Mouse (Mus musculus): ENCODE measurements at regions not wholly inside any gene's neighbourhood (a gene's known extent, or its start where the extent isn't known, plus 50 kb on each side); places are given as distances from the start of the nearest gene placed in this dataset.
A peak's percentile ranks its signal among the peaks of the same experiment; 100 is the strongest.

- no peak overlapping the region for H3K9ac ChIP-seq
- H3K9me3 ChIP-seq, result no peaks in the 10 kb centered on the region
- no peak for ATAC-seq (ENCODE audit: low FRiP score, low read depth)
- H3K27me3 ChIP-seq, result 0 out of 2 replicates have a peak, but pooled peaks cover 2% of the 10 kb centered on the region
- H3K4me1 ChIP-seq (replicated peaks), result peaks cover 21% of the 10 kb centered on the region
- peak overlapping the region; percentile 51 for H3K4me2 ChIP-seq
- peak overlapping the region; percentile 25 for H3K4me3 ChIP-seq
- H3K36me3 ChIP-seq, result no peaks in the 10 kb centered on the region
- whole genome bisulfite sequencing, result 16% methylated on average over 7 of the region's 7 CpGs
- H3K27ac ChIP-seq (replicated peaks), result no peak overlapping the region
These were observed 118.3 kb upstream of the Zfhx3 start for GRCm38 (mm10) chr8:107824096-107824495.

- H3K27ac ChIP-seq (replicated peaks), result no peak overlapping the region
These were observed 117.8 kb upstream of the Zfhx3 start for GRCm38 (mm10) chr8:107824640-107825039.

GRCm38 (mm10) chr8:107827500-107828125 is 114.8 kb upstream of the Zfhx3 start:
- 73% methylated on average over 17 of the region's 17 CpGs for WGBS
- H3K4me3 ChIP-seq, result no peak overlapping the region
- 0 out of 2 replicates have a peak, but pooled peaks cover 2% of the 10 kb centered on the region for H3K27me3 ChIP-seq
- peaks cover 13% of the 10 kb centered on the region for H3K4me1 ChIP-seq (replicated peaks)
- no peak overlapping the region for H3K9ac ChIP-seq
- no peaks in the 10 kb centered on the region for H3K9me3 ChIP-seq
- H3K27ac ChIP-seq (replicated peaks), result no peak overlapping the region
- ATAC-seq (ENCODE audit: low FRiP score, low read depth), result no peak
- no peak overlapping the region for H3K4me2 ChIP-seq
- no peaks in the 10 kb centered on the region for H3K36me3 ChIP-seq

More at GRCm38 (mm10) chr8:107824640-107825039, 117.8 kb upstream of the Zfhx3 start:
- no peak for ATAC-seq (ENCODE audit: low FRiP score, low read depth)
- 0 out of 2 replicates have a peak, but pooled peaks cover 2% of the 10 kb centered on the region for H3K27me3 ChIP-seq
- peak overlapping the region; percentile 25 for H3K4me3 ChIP-seq
- peak overlapping the region; percentile 51 for H3K4me2 ChIP-seq
- H3K4me1 ChIP-seq (replicated peaks), result peaks cover 21% of the 10 kb centered on the region
- H3K36me3 ChIP-seq, result no peaks in the 10 kb centered on the region
- H3K9me3 ChIP-seq, result no peaks in the 10 kb centered on the region
- peak overlapping the region; percentile 1; the same call in 1 of the 2 replicates for H3K9ac ChIP-seq
- under 1% methylated on average over 14 of the region's 14 CpGs for WGBS

- 87% methylated on average over 5 of the region's 5 CpGs for WGBS
- no peak overlapping the region for H3K4me3 ChIP-seq
- H3K4me2 ChIP-seq, result no peak overlapping the region
- H3K36me3 ChIP-seq, result no peaks in the 10 kb centered on the region
- H3K27me3 ChIP-seq, result 0 out of 2 replicates have a peak, but pooled peaks cover 2% of the 10 kb centered on the region
- H3K9me3 ChIP-seq, result no peaks in the 10 kb centered on the region
- ATAC-seq (ENCODE audit: low FRiP score, low read depth), result no peak
- H3K27ac ChIP-seq (replicated peaks), result no peak overlapping the region
- H3K9ac ChIP-seq, result no peak overlapping the region
- H3K4me1 ChIP-seq (replicated peaks), result peaks cover 13% of the 10 kb centered on the region
These were observed 113.9 kb upstream of the Zfhx3 start for GRCm38 (mm10) chr8:107828541-107828940.

- no peak overlapping the region for H3K27ac ChIP-seq (replicated peaks)
- H3K4me1 ChIP-seq (replicated peaks), result no peaks in the 10 kb centered on the region
- no peak overlapping the region for H3K4me2 ChIP-seq
- H3K27me3 ChIP-seq, result no peaks in the 10 kb centered on the region
- no peak for ATAC-seq (ENCODE audit: low FRiP score, low read depth)
- H3K36me3 ChIP-seq, result no peaks in the 10 kb centered on the region
- WGBS, result 51% methylated on average over 10 of the region's 10 CpGs
- H3K9me3 ChIP-seq, result no peaks in the 10 kb centered on the region
- no peak overlapping the region for H3K9ac ChIP-seq
- H3K4me3 ChIP-seq, result no peak overlapping the region
These were observed 109.0 kb upstream of the Zfhx3 start for GRCm38 (mm10) chr8:107833481-107833880.

- H3K4me3 ChIP-seq, result no peak overlapping the region
- no peaks in the 10 kb centered on the region for H3K27me3 ChIP-seq
- no peak overlapping the region for H3K9ac ChIP-seq
- H3K36me3 ChIP-seq, result no peaks in the 10 kb centered on the region
- no peaks in the 10 kb centered on the region for H3K4me1 ChIP-seq (replicated peaks)
- 89% methylated on average over 3 of the region's 3 CpGs for WGBS
- H3K4me2 ChIP-seq, result no peak overlapping the region
- no peak for ATAC-seq (ENCODE audit: low FRiP score, low read depth)
- H3K9me3 ChIP-seq, result no peaks in the 10 kb centered on the region
- no peak overlapping the region for H3K27ac ChIP-seq (replicated peaks)
These were observed 96.3 kb upstream of the Zfhx3 start for GRCm38 (mm10) chr8:107846141-107846540.

- Histone ChIP-seq H3K27me3 (peaks cover 4% of the 10 kb centered on the region; the same call in 1 of the 2 replicates), H3K4me2 (no peak overlapping the region), H3K36me3 (no peaks in the 10 kb centered on the region), H3K9me3 (no peaks in the 10 kb centered on the region), H3K4me3 (no peak overlapping the region), H3K4me1 (replicated peaks) (no peaks in the 10 kb centered on the region), H3K9ac (no peak overlapping the region), H3K27ac (replicated peaks) (no peak overlapping the region)
- 81% methylated on average over 17 of the region's 17 CpGs for WGBS
- ATAC-seq (ENCODE audit: low FRiP score, low read depth), result no peak
These were observed 91.0 kb upstream of the Zfhx3 start for GRCm38 (mm10) chr8:107851236-107852043.

- Histone ChIP-seq H3K4me2 (no peak overlapping the region), H3K27ac (replicated peaks) (no peak overlapping the region), H3K27me3 (no peaks in the 10 kb centered on the region), H3K9ac (no peak overlapping the region), H3K36me3 (no peaks in the 10 kb centered on the region), H3K9me3 (no peaks in the 10 kb centered on the region), H3K4me1 (replicated peaks) (no peaks in the 10 kb centered on the region), H3K4me3 (no peak overlapping the region)
- WGBS, result 82% methylated on average over 4 of the region's 4 CpGs
- no peak for ATAC-seq (ENCODE audit: low FRiP score, low read depth)
These were observed 82.7 kb upstream of the Zfhx3 start for GRCm38 (mm10) chr8:107859770-107860169.

- no peak overlapping the region for H3K4me3 ChIP-seq
- no peak overlapping the region for H3K4me2 ChIP-seq
- no peaks in the 10 kb centered on the region for H3K9me3 ChIP-seq
- no peaks in the 10 kb centered on the region for H3K4me1 ChIP-seq (replicated peaks)
- 63% methylated on average over 4 of the region's 4 CpGs for WGBS
- H3K27me3 ChIP-seq, result no peaks in the 10 kb centered on the region
- no peak for ATAC-seq (ENCODE audit: low FRiP score, low read depth)
- H3K36me3 ChIP-seq, result no peaks in the 10 kb centered on the region
- H3K27ac ChIP-seq (replicated peaks), result no peak overlapping the region
- H3K9ac ChIP-seq, result no peak overlapping the region
These were observed 82.2 kb upstream of the Zfhx3 start for GRCm38 (mm10) chr8:107860251-107860650.

GRCm38 (mm10) chr8:107864802-107865651 is 77.4 kb upstream of the Zfhx3 start:
- H3K36me3 ChIP-seq, result no peaks in the 10 kb centered on the region
- H3K4me1 ChIP-seq (replicated peaks), result no peaks in the 10 kb centered on the region
- no peak overlapping the region for H3K4me2 ChIP-seq
- no peaks in the 10 kb centered on the region for H3K9me3 ChIP-seq
- H3K27ac ChIP-seq (replicated peaks), result no peak overlapping the region
- no peak overlapping the region for H3K9ac ChIP-seq
- H3K4me3 ChIP-seq, result no peak overlapping the region
- ATAC-seq (ENCODE audit: low FRiP score, low read depth), result no peak
- 68% methylated on average over 14 of the region's 14 CpGs for WGBS
- no peaks in the 10 kb centered on the region for H3K27me3 ChIP-seq

GRCm38 (mm10) chr8:107865744-107866143 is 76.7 kb upstream of the Zfhx3 start:
- Histone ChIP-seq H3K27ac (replicated peaks) (no peak overlapping the region), H3K4me2 (no peak overlapping the region), H3K9me3 (no peaks in the 10 kb centered on the region), H3K9ac (no peak overlapping the region), H3K4me1 (replicated peaks) (no peaks in the 10 kb centered on the region), H3K36me3 (no peaks in the 10 kb centered on the region), H3K27me3 (no peaks in the 10 kb centered on the region), H3K4me3 (no peak overlapping the region)
- ATAC-seq (ENCODE audit: low FRiP score, low read depth), result no peak
- 78% methylated on average over 4 of the region's 4 CpGs for WGBS

- Histone ChIP-seq H3K36me3 (no peaks in the 10 kb centered on the region), H3K9me3 (no peaks in the 10 kb centered on the region), H3K9ac (no peak overlapping the region), H3K27me3 (no peaks in the 10 kb centered on the region), H3K4me1 (replicated peaks) (peaks cover 5% of the 10 kb centered on the region), H3K27ac (replicated peaks) (no peak overlapping the region), H3K4me2 (peak overlapping the region; percentile 50), H3K4me3 (no peak overlapping the region; the same call in 1 of the 2 replicates)
- WGBS, result 38% methylated on average over 15 of the region's 15 CpGs
- ATAC-seq (ENCODE audit: low FRiP score, low read depth), result no peak
These were observed 70.7 kb upstream of the Zfhx3 start for GRCm38 (mm10) chr8:107871718-107872117.
